Mouse (Mus musculus): ENCODE data around the gene Dlg2. TPM values are rescaled to one million over a fixed set of nuclear protein-coding genes. Genes with fewer than 3 reads are reported as not detected.

The Dlg2 gene
- total RNA-seq, 2 experiments from 2014 or later = 61.2 to 113 TPM

DNA sequence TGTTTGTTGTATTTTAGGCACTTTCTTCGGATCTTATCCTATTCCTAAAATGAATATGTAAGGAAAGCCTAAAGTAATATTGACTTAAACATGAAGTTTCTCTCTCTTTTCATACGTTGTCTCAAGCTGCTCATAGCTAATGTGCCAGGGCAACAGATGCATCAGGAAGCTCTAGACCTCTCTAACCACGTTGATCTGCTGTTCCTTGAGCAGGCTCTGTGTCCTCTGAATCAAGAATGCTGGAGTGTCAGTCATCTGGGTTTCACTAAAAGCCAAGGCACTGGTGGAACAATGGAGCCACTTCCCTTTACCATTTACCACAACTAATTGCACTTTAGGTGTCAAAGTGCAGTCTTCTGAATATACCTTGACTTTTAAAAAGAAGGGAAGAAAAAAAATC is 1880.1 kb downstream of the Dlg2 start:
- DNase-seq (ENCODE audit: low spot score in 2 of 2) = no peak

DNA sequence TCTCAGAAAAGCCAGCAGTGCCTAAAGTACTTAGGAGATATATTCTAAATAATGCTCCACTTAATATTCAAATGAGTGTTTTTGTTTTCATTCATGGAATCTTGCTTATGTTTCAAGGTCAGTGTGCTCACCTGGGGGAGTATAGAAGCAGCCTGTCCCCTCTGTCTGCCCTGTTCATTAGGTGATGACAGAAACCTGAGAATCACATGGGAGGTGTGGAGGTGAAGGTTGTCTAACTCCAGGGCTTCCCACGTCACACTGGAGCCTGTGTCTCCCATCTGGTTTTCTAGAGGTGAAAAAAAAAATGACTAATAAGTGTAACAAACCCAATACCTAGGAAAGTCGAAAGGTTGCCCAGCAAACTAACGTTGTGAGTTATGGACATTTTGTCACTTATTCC is 1886.9 kb downstream of the Dlg2 start:
- no peak for DNase-seq (ENCODE audit: low spot score in 2 of 2)

DNA sequence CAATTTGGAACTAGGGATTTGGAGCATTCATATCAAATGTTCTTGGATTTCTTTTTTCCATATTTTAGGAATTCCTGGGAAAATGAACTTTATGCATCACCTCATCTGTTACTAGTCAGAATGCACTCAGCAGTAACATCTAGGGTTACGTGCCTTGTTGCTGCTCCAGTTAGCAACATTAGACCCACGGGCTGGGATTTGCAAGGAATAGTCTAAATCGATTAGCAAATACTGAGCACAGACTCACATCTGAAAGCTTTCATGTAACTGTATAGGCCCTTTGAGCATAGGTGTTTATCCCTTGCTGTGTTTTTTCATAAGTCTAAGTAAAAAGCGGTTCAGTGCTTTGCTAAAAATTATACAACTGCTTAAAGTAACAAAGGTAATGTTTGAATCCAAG is 1887.3 kb downstream of the Dlg2 start:
- DNase-seq (ENCODE audit: low spot score in 2 of 2) = no peak

DNA sequence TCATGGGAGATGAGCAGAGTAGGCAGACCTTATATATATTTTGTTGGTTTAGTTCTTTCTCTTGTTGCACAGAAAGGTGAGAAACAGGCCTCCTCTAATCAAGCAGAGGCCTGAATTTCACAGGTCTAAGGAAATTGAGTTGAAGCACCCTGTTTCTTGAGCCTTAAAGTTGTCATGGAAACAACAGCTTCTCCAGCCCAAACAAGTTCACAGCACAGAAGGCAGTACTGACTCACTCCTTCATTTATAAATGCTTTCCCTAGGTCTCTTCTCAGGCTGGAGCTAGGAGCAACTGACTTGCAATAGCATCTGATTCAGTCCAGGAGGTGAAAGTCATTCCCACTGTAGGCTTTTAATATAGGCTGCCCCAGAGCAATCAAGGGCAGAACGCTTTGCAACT is 1890.6 kb downstream of the Dlg2 start:
- no peak for DNase-seq (ENCODE audit: low spot score in 2 of 2)

DNA sequence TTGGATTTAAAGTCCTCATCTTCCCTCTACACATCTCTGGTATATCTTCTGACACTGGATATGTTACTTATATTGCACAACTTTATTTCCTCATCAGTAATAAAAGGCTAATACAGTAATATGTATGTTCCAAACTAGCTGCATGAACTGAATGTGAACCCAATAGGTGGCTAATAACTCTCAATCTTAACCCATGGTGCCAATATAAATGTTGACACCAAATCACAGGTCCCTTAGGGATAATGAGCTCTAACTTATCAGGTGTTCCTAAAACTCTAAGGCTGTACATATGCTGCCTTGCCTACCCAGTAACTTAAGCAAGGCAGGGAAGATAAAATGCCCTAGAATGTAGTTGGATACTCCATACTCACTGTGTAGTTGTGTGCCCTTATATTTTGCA is 1894.0 kb downstream of the Dlg2 start:
- no peak for DNase-seq (ENCODE audit: low spot score in 2 of 2)

DNA sequence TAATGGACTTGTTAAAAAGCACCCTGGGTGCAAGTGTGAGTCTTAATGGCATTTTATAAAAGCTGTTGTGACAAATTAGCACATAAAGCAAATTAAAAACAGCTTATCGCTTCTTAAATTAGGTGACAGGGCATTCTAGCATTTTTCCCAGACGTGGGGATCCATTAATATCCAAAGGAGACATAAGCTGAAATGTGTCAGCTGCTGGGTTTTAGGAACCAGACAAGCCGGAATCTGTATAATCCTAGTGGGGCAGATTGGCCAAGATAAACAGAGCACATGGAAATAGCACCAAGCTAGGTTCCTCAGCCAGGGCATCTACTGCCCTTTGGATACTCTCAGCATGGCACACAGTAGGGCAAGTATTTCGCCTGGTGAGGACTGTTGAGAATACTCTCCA is 1895.2 kb downstream of the Dlg2 start:
- no peak for DNase-seq (ENCODE audit: low spot score in 2 of 2)

DNA sequence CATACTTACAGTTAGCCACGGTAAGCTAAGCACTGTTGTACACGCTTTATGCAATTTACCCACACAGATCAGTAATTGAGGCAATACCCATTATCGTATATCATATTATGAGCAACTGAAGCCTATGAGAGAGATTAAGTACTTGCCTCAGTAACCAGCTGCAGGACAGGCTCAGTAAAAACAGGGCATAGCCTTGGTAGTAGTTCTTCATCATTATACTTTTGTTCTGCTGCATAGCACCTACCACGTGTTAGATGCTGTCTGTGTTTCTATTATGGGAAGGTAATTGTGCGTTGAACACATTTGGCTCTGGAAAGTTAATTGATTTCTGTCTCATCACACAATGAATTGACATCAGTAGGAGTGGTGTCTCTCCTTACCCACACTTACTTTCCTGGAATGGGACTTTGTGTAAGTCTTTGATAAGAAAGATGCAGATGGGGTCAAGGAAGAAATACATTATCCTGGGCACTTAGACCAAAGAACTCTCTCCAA is 1897.4 kb downstream of the Dlg2 start:
- no peak for DNase-seq (ENCODE audit: low spot score in 2 of 2)

DNA sequence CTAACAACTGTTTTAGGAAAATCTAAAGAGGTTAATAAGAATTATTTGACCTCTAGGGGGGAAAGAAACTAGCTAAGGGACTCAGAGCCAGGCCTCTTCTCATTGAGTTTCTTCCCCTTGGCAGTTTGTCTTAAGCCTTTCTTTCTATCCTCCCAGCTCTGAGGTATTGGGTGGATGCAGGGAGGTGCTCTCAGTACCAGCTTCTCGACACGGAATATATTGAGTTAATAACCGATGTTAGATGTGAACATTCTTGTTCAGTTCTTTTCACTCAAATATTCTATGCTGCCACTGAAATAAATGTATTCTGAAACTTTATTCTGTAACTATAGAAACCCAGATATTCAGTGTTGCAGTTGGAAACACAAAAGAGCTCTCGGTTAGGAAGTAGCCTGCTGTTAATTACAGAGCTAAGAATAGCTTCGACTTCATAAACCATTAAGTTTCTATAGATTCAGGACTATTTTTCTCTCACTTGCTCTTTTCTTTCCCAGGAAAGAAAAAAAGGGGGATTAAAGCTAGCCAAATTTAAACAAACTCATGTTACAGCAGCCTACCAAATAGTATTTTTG is 1907.5 kb downstream of the Dlg2 start:
- no peak for DNase-seq (ENCODE audit: low spot score in 2 of 2)

DNA sequence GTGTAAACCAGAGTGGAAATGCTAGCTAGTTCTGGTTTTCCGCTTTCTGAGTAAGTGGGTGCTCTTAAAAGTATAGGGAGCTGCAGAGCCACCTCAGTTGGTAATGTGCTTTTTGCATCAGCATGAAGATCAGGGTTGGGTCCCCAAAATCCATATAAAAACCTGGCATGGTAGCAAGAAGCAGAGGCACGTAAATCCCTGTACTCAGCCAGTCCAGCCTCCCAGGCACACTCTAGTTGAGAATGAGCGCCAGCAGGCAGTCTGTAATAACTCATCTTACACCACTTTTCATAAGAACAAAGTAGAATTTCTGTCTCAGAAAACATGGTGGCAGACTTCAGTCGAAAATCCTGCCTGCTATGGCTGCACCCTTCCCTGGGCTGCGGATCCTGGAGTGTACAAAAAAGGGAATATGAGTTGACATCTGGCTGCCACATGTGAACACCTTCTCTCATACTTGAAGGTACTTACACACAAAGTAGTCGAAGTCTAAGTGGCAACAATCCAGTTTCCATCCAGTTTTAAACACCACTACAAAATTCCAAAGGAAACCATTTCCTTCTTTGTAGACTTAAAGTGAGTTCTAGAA is 1915.7 kb downstream of the Dlg2 start:
- DNase-seq (ENCODE audit: low spot score in 2 of 2) = no peak

DNA sequence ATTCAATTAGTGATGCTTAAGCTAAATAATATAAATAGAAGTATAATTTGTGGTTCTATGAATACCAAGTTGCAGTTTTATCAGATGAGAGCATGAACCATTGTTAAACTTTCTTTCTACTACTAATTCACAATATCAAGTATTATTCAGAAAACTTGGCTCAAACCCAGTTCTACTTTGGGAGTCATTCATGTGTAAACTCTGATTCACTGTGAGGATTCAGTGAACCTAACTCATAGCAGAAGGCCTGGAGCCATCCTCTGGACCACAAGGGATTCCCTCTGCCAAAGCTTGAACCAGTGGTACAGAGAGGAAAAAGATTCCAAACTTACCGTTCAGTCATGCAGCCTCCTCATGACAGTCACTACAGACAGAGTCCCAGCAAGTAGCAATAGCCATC is 1920.3 kb downstream of the Dlg2 start:
- DNase-seq (ENCODE audit: low spot score in 2 of 2) = no peak

DNA sequence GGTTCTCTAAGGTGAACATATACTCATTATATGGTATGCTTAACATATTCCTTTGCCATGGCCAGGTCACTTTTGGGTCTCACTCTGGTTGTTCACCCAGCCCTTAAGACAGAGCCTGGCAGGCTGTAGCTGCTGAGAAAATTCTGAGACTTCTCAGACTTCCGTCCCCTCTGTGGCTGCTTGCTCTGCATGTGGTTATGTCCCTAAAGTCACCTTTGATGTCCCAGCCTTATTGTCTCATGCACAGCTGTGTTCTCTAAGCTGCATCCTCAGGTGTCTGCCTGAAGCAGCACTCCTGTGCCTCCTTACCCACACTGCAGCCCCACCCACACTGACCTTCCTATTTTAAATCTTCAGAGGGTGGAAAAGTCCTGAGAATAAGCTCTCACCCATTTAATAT is 1922.4 kb downstream of the Dlg2 start:
- no peak for DNase-seq (ENCODE audit: low spot score in 2 of 2)

DNA sequence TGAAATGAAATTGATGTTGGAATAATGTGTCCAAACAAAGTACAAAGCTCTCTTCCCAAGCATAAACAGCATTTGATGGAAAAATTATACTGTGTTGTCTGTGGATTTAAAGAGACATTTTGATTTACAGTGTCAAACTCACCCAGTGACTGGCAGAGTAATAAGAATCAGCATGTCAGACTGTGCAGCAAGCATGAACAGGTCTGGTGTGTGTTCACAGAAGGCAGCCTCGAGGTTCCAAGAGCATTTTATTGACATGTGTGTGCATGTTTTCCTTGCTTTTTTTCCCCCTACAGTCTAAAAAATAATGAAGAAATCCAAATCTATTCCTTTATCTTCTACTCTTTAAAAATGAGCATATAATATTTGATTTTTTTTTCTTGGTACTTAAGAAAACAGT is 1924.1 kb downstream of the Dlg2 start:
- DNase-seq (ENCODE audit: low spot score in 2 of 2) = no peak

DNA sequence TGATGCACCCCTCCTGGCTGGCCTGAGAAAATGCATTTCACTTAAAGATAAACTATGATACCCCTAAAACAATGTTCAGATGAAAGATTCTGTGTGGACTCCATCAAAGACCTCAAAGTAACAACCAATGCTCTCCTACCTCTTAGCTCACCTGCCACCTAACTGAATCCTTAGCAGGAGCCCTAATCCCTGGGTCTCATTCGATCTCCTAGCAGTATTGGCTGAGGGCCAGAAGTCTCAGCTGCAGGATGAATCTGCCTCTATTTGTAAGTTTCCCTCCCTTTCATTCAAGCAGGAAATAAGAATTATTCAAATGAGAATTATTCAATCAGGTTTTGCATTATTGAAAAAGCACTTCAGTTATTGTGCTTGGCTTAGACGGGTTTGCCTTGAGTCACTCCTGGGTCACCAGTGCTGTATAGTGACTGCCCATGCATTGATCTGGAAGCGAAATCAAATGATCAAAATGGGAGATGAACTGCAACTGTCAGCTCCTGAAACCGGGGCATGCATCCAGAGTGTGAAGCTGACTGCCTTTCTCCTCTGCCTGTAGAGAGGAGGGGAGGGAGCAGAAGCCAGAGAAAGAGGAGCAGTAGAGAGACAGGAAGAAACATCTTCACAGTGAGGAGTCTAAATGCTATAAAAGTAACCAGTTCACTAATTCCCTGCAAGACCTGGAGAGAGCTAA is 1924.7 kb downstream of the Dlg2 start:
- DNase-seq (ENCODE audit: low spot score in 2 of 2) = no peak

DNA sequence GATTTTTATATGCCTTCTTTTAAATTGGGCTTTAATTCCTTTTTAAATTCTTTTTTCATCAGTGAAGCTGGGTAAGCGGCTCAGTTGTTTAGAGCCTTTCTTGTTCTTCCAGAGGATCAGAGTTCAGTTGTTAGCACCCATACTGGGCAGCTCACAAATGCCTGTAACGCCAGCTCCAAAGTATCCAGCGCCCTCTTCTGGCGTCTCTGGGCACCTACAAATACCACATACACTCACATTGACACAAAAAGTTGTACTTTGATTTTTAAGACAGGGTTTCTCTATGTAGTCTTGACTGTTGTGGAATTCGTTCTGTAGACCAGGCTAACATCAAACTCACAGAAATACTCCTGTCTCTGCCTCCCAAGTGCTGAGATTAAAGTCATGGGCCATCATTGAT is 1932.0 kb downstream of the Dlg2 start:
- no peak for DNase-seq (ENCODE audit: low spot score in 2 of 2)

DNA sequence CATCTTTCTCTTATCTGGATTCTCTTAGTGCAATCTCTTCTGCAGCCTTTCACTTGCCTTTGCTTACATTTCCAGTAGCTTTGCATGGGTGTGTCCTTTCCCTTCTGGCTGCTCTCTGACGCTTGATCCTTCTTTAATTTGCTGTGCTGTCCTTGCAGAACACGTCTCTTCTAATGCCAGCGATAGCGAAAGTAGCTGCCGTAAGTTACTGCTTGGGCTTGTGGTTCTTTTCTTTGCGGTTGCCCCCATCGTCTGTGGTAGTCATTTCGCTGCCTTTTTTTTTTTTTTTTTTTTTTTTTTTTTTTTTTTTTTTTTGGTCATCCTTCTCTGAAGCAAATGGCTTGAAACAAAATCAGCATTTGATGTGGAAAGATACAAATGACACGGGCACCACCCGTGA is 1944.0 kb downstream of the Dlg2 start:
- DNase-seq (ENCODE audit: low spot score in 2 of 2) = no peak

DNA sequence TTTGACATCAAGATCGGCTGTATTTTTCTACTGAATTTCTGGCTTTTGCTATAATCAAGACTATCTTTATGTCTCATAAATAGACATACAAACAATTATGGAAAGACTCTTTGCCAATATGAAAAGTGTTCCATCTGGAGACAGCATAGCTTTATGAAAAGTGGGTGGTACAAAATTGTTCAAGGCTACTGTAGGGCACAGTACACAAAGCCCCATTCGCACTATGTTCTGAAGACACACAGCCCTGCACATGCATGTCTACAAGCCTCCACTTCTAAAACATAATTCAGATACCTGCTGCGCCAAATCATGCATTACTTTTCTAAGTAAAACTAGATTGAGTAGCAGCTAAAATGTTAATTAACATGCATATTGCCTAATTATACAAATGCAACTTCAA is 1946.5 kb downstream of the Dlg2 start:
- no peak for DNase-seq (ENCODE audit: low spot score in 2 of 2)

DNA sequence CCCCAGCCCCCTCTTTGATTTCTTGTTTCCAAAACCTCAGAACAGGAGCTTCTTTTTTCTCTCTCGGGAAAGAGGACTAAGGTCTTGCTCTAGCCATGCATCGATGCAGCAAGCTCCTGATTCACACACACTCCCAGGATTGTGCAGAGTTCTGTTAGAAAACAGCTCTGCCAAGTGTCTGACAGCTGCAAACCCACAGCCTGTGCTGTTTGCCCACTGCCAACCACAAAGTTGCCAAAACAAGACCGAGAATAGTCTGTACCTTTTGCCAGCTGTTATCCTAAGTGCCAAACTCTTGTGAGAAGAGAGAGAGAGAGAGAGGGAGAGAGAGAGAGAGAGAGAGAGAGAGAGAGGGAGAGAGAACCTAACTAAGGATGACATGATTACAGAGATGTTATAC is 1948.2 kb downstream of the Dlg2 start:
- no peak for DNase-seq (ENCODE audit: low spot score in 2 of 2)

DNA sequence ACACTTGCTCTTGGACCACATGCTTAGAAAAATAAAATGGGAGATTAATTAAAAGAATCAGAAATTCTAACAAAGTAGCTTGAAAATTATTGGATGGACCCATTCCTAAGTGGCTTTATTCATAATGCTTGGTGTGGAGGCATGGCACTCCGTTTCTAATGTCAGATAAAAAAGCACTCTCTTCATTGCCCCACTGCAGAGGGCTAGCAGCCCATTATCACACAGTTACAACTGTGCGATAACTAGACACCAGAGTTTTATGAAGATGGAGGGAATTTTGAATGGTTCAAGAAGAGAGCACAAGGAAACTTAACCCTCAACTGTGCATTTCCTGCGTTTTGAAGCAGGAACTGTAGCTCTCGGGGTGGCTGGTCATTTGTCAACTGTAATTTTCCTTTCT is 1950.8 kb downstream of the Dlg2 start:
- no peak for DNase-seq (ENCODE audit: low spot score in 2 of 2)

DNA sequence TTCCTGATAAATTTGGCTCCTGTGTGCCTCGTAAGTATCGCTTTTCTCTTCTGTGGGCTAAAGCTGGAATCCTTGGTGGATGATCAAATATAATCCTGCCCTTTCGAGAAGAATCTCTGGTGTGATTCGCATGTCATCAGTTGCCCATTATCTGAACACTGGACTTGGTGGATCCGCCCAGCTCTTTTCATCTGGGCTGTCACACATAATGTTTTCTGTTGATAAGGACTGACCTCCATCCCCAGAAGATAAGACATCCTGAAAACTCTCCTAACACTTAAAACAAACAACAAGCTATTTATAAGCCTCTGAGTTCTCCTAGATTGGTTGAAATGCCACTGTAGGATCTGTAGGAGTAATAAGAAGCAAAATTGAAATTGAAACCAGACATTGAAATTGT is 1952.2 kb downstream of the Dlg2 start:
- no peak for DNase-seq (ENCODE audit: low spot score in 2 of 2)

DNA sequence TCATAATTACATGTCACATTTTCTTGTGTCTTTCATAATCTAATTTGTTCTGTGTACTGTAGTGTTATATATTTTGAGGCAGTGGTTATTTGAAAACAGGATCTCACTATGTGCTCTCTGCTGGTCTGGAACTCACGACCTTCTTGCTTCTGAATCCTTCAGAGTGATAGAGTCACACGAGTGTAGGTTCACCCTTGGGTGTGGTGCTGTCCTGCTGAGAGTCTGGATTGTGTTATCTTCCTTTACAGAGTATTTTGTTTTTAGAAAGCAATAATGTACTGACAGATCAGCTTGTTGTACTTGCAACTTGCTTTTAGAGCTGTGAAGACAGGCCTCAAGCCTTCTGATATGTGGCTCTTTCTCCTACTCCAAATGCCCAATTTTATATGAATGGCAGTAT is 1953.8 kb downstream of the Dlg2 start:
- DNase-seq (ENCODE audit: low spot score in 2 of 2) = no peak

DNA sequence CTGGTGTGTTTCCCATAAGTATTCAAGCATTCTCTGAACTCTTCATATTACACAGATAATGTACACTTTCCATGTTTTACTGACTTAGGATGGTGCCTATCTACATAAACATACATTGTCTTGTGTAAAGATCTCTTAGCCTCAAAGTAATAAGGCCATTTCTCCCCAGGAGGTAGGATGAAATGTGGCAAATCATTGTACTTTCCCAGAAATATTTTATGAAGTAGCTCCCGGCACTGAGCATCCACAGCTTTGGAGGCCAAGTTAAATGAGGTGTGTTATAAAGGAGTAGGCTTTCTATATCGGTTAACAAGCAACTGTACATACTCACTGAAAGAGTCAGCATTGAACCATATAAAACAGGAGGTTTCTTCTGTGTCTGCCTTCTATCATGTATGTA is 1960.7 kb downstream of the Dlg2 start:
- no peak for DNase-seq (ENCODE audit: low spot score in 2 of 2)

DNA sequence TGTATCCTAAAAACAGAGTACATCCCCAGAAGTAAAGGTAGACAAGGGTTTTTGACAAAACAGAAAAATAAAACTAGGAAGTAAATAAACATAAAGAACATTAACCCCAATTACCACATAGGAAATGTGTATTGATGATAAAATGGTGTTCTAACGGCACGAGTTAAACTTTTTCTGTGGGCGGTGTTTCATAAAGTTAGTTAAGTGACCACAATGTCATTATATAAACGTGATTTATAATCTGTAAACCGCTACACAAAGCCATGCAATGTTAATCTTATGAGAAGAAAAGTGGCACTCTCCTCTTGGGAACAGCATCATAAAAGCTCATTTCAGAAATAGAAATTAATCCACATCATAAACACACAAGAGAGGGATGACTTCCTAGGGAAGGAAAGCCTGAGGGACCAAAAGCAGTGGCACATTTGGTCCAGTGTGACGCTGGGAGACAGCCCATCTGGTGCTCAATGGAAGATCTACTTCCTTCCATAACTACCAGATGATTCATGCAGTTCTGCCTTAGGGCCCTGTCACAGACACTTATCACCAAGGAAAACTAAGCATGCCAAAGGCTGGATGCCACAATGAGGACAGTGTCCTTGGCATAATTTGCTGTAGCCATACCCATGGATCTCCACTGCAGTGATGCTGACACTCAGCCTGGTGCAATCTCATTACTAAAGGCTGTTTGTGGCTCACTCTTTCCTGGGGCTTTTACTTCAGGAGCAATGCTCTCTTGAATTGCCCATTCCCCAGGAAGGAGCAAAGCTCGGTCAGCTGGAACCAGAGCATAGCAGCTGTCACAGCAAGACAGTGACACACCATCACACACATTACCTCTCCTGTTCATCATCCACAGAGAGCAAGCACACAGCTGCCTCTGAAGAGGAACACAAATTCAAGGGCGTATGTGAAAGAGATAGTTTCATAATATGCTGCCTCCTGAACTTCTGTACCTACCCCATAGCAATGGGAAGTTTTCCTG is 1963.3 kb downstream of the Dlg2 start:
- DNase-seq (ENCODE audit: low spot score in 2 of 2) = no peak

All from adrenal gland, adult 18-20 months (tissue).